Mouse (Mus musculus): ENCODE results near the gene Olfr557. TPM values are rescaled to one million over a fixed set of nuclear protein-coding genes. Genes with fewer than 3 reads are reported as not detected.
A peak's percentile ranks its signal among the peaks of the same experiment; 100 is the strongest.

Gene Olfr557
- polyA plus RNA-seq (2012; rRNA removed): not detected in 2 replicates

DNA sequence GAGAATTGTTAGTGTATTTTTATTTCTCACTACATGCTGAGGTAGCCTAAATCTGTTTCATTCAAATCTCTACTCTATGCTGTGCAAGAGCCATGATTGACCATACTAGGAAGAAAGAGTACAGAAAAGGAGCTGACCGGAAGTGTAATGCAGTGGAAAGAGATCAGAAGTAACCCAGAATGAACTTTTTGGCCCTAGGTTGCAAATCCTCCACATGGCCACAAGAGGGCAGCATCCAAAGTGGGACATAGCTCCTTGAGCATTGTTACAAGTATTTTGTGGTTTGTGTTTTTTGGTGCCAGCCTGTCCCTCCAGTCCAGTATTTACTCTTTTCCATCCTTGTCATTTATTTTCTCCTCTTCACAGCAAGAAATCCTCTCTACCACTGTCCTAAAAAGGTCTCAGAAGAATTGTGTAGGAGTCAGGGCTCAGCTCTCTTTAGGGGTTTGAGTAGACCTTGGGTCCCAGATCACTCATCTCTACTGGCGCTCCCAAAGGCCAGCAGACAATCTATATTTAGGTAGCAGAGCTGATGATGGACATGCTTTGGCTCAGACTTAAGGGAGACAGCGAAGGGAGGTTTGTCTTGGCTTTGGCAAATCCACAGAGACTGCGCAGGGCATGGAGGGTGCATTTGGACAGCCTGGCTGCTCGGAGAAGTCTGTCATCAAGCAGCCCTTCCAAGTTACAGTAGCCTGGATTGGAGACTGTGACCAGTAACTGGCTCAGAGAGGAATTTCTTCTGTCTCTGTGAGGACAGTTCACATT, at the start of gene Olfr557:
Gene Olfr557 (plus strand): TSS at position 553 of the 768 bp plus-strand sequence.
- WGBS: 74% methylated on average over 5 of the region's 5 CpGs
- DNase-seq (ENCODE audit: low read depth, low spot score): no peak

DNA sequence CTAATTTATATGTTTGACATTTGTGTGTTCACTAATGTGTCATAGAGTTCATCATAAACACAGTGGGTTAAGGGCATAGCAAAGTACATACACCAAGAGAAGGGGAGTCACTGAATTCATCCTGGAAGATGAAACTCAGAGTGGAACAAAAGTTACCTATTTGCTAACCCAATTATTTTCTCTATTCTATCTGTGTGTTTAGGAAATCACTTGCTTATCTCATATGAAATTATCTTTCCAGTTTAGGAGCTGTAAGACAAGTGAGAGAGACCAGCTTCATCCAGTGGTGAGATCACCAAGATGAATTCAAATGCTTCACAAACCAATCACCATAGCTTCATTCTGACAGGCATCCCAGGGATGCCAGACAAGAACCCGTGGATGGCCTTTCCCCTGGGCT, 37.2 kb upstream of the Olfr557 start, which contains the start of gene Olfr555:
Gene Olfr555 (plus strand): TSS at position 301 of the 400 bp plus-strand sequence.
- no peak for DNase-seq (ENCODE audit: low read depth, low spot score)
- 84% methylated on average over 1 of the region's 1 CpGs for WGBS

- no peak for DNase-seq (ENCODE audit: low read depth, low spot score)
- WGBS: 48% methylated on average over 3 of the region's 3 CpGs
These were observed 31.1 kb upstream of the Olfr557 start, which contains the start of gene Olfr556 for GRCm38 (mm10) chr7:102664599-102664998. Olfr556 (plus strand) TSS chr7:102664899.

GRCm38 (mm10) chr7:102665378-102665777, 30.3 kb upstream of the Olfr557 start:
- 38% methylated on average over 2 of the region's 2 CpGs for WGBS
- no peak for DNase-seq (ENCODE audit: low read depth, low spot score)

DNA sequence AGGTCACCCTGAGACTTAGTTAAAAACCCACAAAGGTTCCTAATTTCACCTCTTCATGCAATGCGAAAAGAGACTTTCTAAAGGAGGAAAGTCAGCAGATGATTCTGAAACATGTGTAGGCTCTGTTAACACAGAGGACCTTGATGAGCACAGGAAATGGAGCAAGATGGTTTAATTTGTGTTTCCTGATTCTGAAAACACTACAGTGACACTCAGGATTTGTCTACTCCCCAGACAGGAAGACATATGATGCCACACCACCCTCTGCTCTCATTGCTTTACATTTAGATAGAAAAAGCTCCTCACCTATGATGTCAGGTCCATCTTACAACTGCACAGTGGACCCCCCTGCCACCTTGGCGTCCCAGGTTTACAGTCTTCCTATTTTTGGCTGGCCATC, 19.5 kb upstream of the Olfr557 start:
- 75% methylated on average over 2 of the region's 2 CpGs for WGBS

GRCm38 (mm10) chr7:102681916-102682315, 13.8 kb upstream of the Olfr557 start:
- WGBS: 90% methylated on average over 1 of the region's 1 CpGs
- DNase-seq (ENCODE audit: low read depth, low spot score): no peak

More for the DNA sequence above, 19.5 kb upstream of the Olfr557 start:
- no peak for DNase-seq (ENCODE audit: low read depth, low spot score)

- WGBS: under 1% methylated on average over 40 of the region's 40 CpGs
These were observed 8.7 kb upstream of the Olfr557 start, which contains the start of gene Trim68 for GRCm38 (mm10) chr7:102686944-102687501. Trim68 (minus strand) TSS chr7:102687327.

GRCm38 (mm10) chr7:102698461-102698860, 2.8 kb downstream of the Olfr557 start:
- no peak for DNase-seq (ENCODE audit: low read depth, low spot score)
- WGBS: 87% methylated on average over 7 of the region's 7 CpGs

More at GRCm38 (mm10) chr7:102686944-102687501, 8.7 kb upstream of the Olfr557 start, which contains the start of gene Trim68:
- DNase-seq (ENCODE audit: low read depth, low spot score): peak; percentile 69

GRCm38 (mm10) chr7:102701915-102702314, 6.2 kb downstream of the Olfr557 start, which contains the start of gene Olfr558:
Olfr558 (plus strand) TSS chr7:102702215.
- no peak for DNase-seq (ENCODE audit: low read depth, low spot score)

- 23% methylated on average over 1 of the region's 1 CpGs for WGBS
- no peak for DNase-seq (ENCODE audit: low read depth, low spot score)
These were observed 23.3 kb downstream of the Olfr557 start, which contains the start of gene Olfr33 for GRCm38 (mm10) chr7:102718970-102719369. Olfr33 (minus strand) TSS chr7:102719070.

- no peak for DNase-seq (ENCODE audit: low read depth, low spot score)
These were observed 31.7 kb downstream of the Olfr557 start, which contains the start of gene Olfr559 for GRCm38 (mm10) chr7:102727391-102727790. Olfr559 (minus strand) TSS chr7:102727491.

- 29% methylated on average over 1 of the region's 1 CpGs for WGBS
- no peak for DNase-seq (ENCODE audit: low read depth, low spot score)
These were observed 38.1 kb downstream of the Olfr557 start for GRCm38 (mm10) chr7:102733793-102734192.

DNA sequence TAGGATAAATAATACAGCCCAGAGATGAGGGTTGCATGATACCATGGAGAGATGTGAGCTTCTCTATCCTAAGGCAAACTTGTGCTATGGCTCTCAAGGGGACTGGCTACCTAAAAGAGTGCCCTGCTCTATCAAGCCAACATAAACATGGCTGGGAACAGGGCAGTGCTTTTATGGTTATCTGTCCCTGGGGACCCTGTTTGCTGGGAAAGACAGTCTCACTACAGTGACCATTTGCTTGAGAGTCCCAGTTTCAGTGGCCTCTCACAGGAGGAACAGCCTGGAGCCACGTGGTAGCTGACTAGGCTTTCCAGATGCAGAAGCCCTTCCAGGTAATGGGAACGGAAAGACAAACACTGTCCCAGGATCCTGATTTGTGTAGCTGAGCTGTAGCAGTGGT, 42.0 kb downstream of the Olfr557 start:
- DNase-seq (ENCODE audit: low read depth, low spot score): no peak

More for the DNA sequence above, 42.0 kb downstream of the Olfr557 start:
- 31% methylated on average over 2 of the region's 2 CpGs for WGBS

Other genes starting within 250 kb of the Olfr557 start
- not detected in 2 replicates for gene Olfr543, start 214.2 kb upstream of the Olfr557 start, polyA plus RNA-seq (2012; rRNA removed)
- gene Olfr544, start 207.6 kb upstream of the Olfr557 start, polyA plus RNA-seq (2012; rRNA removed): not detected in 2 replicates
- not detected in 2 replicates for gene Olfr545, start 196.3 kb upstream of the Olfr557 start, polyA plus RNA-seq (2012; rRNA removed)
- gene Olfr547, start 161.2 kb upstream of the Olfr557 start, polyA plus RNA-seq (2012; rRNA removed): not detected in 2 replicates
- not detected in 2 replicates for gene Olfr548-ps1, start 155.0 kb upstream of the Olfr557 start, polyA plus RNA-seq (2012; rRNA removed)
- not detected in 2 replicates for gene Olfr549, start 146.0 kb upstream of the Olfr557 start, polyA plus RNA-seq (2012; rRNA removed)
- gene Trim21, start 130.4 kb upstream of the Olfr557 start, polyA plus RNA-seq (2012; rRNA removed): 4.9 and 6.2 TPM in 2 replicates
- not detected in 2 replicates for gene Olfr550, start 124.5 kb upstream of the Olfr557 start, polyA plus RNA-seq (2012; rRNA removed)
- gene Olfr551, start 104.0 kb upstream of the Olfr557 start, polyA plus RNA-seq (2012; rRNA removed): not detected in 2 replicates
- not detected in 2 replicates for gene Olfr552, start 98.1 kb upstream of the Olfr557 start, polyA plus RNA-seq (2012; rRNA removed)
- gene Olfr553, start 77.7 kb upstream of the Olfr557 start, polyA plus RNA-seq (2012; rRNA removed): not detected in 2 replicates
- not detected in 2 replicates for gene Olfr554, start 57.5 kb upstream of the Olfr557 start, polyA plus RNA-seq (2012; rRNA removed)
- gene Olfr555, start 37.1 kb upstream of the Olfr557 start, polyA plus RNA-seq (2012; rRNA removed): not detected in 2 replicates
- not detected in 2 replicates for gene Olfr556, start 31.0 kb upstream of the Olfr557 start, polyA plus RNA-seq (2012; rRNA removed)
- 6.7 and 9.2 TPM in 2 replicates for gene Trim68, start 8.6 kb upstream of the Olfr557 start, polyA plus RNA-seq (2012; rRNA removed)
- 0.45 and 0.62 TPM in 2 replicates for gene Olfr558, start 6.3 kb downstream of the Olfr557 start, polyA plus RNA-seq (2012; rRNA removed)
- not detected in 2 replicates for gene Olfr33, start 23.2 kb downstream of the Olfr557 start, polyA plus RNA-seq (2012; rRNA removed)
- gene Olfr559, start 31.6 kb downstream of the Olfr557 start, polyA plus RNA-seq (2012; rRNA removed): not detected in 2 replicates
- not detected in 2 replicates for gene Olfr560, start 63.5 kb downstream of the Olfr557 start, polyA plus RNA-seq (2012; rRNA removed)
- 0.47 and 1.0 TPM in 2 replicates for gene Olfr78, start 63.6 kb downstream of the Olfr557 start, polyA plus RNA-seq (2012; rRNA removed)
- gene Olfr561, start 75.3 kb downstream of the Olfr557 start, polyA plus RNA-seq (2012; rRNA removed): not detected in 2 replicates
- not detected in 2 replicates for gene Olfr564, start 107.6 kb downstream of the Olfr557 start, polyA plus RNA-seq (2012; rRNA removed)
- gene Olfr566, start 162.9 kb downstream of the Olfr557 start, polyA plus RNA-seq (2012; rRNA removed): not detected in 2 replicates
- not detected in 2 replicates for gene Olfr568, start 181.2 kb downstream of the Olfr557 start, polyA plus RNA-seq (2012; rRNA removed)
- not detected in 2 replicates for gene Olfr569, start 195.0 kb downstream of the Olfr557 start, polyA plus RNA-seq (2012; rRNA removed)
- gene Olfr570, start 198.7 kb downstream of the Olfr557 start, polyA plus RNA-seq (2012; rRNA removed): not detected in 2 replicates
- not detected in 2 replicates for gene Olfr571, start 221.6 kb downstream of the Olfr557 start, polyA plus RNA-seq (2012; rRNA removed)
- not detected in 2 replicates for gene Olfr572, start 228.5 kb downstream of the Olfr557 start, polyA plus RNA-seq (2012; rRNA removed)
- not detected in 2 replicates for gene Olfr573-ps1, start 246.7 kb downstream of the Olfr557 start, polyA plus RNA-seq (2012; rRNA removed)